Mouse (Mus musculus): ENCODE results near the gene Ppox. TPM values are rescaled to one million over a fixed set of nuclear protein-coding genes. Genes with fewer than 3 reads are reported as not detected.

Ppox gene
- polyA plus RNA-seq, 1 experiment from 2014 or later: 59.8 TPM

DNA sequence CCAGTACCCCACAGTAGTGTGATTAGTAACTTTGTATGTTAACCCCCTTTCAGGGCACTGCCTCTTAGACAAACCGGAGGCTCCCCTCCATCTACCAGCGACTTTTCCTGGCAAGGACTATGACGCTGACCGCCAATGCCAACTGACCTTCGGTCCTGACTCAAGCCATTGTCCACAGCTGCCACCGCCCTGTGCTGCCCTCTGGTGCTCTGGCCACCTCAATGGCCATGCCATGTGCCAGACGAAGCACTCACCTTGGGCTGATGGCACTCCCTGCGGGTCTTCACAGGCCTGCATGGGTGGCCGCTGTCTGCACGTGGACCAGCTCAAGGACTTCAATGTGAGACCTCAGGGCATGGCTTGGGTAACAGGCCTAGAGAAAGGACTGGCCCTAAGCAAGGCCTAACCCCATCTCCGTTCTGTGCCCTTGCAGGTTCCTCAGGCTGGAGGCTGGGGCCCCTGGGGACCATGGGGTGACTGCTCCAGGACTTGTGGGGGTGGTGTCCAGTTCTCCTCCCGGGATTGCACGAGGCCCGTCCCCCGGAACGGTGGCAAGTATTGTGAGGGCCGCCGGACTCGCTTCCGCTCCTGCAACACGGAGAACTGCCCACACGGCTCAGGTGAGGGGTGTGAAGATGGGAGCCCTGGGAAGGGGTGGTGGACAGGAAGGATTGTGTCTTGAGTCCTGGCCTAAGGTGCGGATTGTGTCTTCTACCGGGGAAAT is 24.7 kb downstream of the Ppox start:
- no peaks in the 10 kb centered on the region for H3K9me3 ChIP-seq
- H3K4me3 ChIP-seq: no peak overlapping the region
- no peaks in the 10 kb centered on the region for H3K27me3 ChIP-seq (ENCODE audit: insufficient read depth, poor library complexity, severe bottlenecking)
- no peak for DNase-seq (ENCODE audit: low spot score)
- H3K27ac ChIP-seq: no peak overlapping the region
- 88% methylated on average over 24 of the region's 24 CpGs for WGBS
- H3K4me1 ChIP-seq: peaks cover 27% of the 10 kb centered on the region
- peaks cover 4% of the 10 kb centered on the region; the same call in 1 of the 2 replicates for H3K36me3 ChIP-seq

DNA sequence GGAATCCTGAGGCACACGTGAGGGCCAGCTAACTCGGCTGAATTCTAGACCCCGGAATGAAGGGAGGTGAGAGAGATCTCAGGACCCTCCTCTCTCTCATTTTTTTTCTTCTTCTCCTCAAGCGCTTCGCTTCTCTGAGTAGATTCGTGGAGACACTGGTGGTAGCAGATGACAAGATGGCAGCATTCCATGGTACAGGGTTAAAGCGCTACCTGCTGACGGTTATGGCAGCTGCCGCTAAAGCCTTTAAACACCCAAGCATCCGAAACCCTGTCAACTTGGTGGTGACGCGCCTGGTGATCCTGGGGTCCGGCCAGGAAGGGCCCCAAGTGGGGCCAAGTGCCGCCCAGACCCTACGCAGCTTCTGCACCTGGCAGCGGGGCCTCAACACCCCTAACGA is 28.6 kb downstream of the Ppox start:
- DNase-seq (ENCODE audit: low spot score): no peak
- Histone ChIP-seq H3K9me3 (no peaks in the 10 kb centered on the region), H3K27ac (peak overlapping the region; percentile 82), H3K36me3 (peaks cover 4% of the 10 kb centered on the region; the same call in 1 of the 2 replicates), H3K4me1 (peaks cover 51% of the 10 kb centered on the region), H3K27me3 (ENCODE audit: insufficient read depth, poor library complexity, severe bottlenecking) (0 out of 2 replicates have a peak, but pooled peaks cover 7% of the 10 kb centered on the region), H3K4me3 (peak overlapping the region; percentile 49; the same call in 1 of the 2 replicates)
- WGBS: 53% methylated on average over 17 of the region's 17 CpGs

- H3K27ac ChIP-seq: peak overlapping the region; percentile 82
- 11% methylated on average over 13 of the region's 13 CpGs for WGBS
- DNase-seq (ENCODE audit: low spot score): no peak
- H3K4me1 ChIP-seq: peaks cover 57% of the 10 kb centered on the region
- peaks cover 4% of the 10 kb centered on the region; the same call in 1 of the 2 replicates for H3K36me3 ChIP-seq
- H3K27me3 ChIP-seq (ENCODE audit: insufficient read depth, poor library complexity, severe bottlenecking): 0 out of 2 replicates have a peak, but pooled peaks cover 7% of the 10 kb centered on the region
- H3K9me3 ChIP-seq: no peaks in the 10 kb centered on the region
- peak overlapping the region; percentile 49 for H3K4me3 ChIP-seq
Measured at GRCm38 (mm10) chr1:171251594-171252324, 29.2 kb downstream of the Ppox start.

DNA sequence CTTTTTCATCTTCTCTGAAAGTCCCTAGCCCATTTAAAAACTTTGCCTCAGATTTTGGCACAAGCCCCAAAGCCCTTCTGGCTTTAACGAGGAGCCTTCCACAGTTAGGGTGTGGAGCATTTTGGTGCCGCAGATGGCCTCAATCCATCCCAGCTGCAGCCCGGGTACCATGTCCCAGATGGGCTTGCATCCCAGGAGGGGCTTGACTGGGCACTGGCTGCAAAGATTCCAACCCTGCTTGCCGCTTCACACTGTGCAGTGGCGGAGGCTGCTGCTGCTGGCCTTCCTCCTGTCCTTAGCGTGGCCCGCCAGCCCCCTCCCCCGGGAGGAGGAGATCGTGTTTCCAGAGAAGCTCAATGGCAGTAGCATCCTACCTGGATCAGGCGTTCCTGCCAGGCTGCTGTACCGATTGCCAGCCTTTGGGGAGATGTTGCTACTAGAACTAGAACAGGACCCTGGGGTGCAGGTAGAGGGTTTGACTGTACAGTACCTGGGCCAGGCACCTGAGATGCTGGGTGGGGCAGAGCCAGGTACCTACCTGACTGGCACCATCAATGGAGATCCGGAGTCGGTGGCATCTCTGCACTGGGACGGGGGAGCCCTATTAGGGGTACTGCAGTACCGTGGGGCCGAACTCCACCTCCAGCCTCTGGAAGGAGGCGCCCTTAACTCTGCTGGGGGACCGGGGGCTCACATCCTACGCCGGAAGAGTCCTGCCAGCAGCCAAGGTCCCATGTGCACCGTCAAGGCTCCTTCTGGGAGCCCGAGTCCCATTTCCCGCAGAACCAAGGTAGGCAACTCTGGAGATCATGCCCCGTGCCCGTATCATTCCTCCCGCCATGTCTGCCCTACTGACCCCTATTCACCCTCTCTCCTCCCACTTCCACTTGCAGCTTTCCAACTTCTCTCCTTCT is 30.0 kb downstream of the Ppox start, which contains the start of gene Ndufs2:
TSS of gene Ndufs2 (minus strand) at position 709 of the 914 bp plus-strand sequence.
- DNase-seq (ENCODE audit: low spot score): no peak
- WGBS: 19% methylated on average over 26 of the region's 26 CpGs
- peak within 1 kb of the TSS; percentile 49 for H3K4me3 ChIP-seq

GRCm38 (mm10) chr1:171249913-171250600 is 30.9 kb downstream of the Ppox start, which contains the start of gene Adamts4:
Gene Adamts4 (plus strand): TSS chr1:171250421.
- Histone ChIP-seq H3K27me3 (ENCODE audit: insufficient read depth, poor library complexity, severe bottlenecking) (0 out of 2 replicates have a peak, but pooled peaks cover 7% of the 10 kb centered on the region), H3K36me3 (peaks cover 10% of the 10 kb centered on the region), H3K27ac (peak within 1 kb of the TSS; percentile 98), H3K4me3 (peak within 1 kb of the TSS; percentile 49), H3K9me3 (no peaks in the 10 kb centered on the region), H3K4me1 (peaks cover 68% of the 10 kb centered on the region)
- 20% methylated on average over 5 of the region's 5 CpGs for whole genome bisulfite sequencing
- DNase-seq (ENCODE audit: low spot score): no peak

More for the DNA sequence above, 30.0 kb downstream of the Ppox start, which contains the start of gene Ndufs2:
- 0 out of 2 replicates have a peak, but pooled peaks cover 7% of the 10 kb centered on the region for H3K27me3 ChIP-seq (ENCODE audit: insufficient read depth, poor library complexity, severe bottlenecking)
- peaks cover 63% of the 10 kb centered on the region for H3K4me1 ChIP-seq
- peak within 1 kb of the TSS; percentile 82 for H3K27ac ChIP-seq
- H3K9me3 ChIP-seq: no peaks in the 10 kb centered on the region
- H3K36me3 ChIP-seq: peaks cover 4% of the 10 kb centered on the region; the same call in 1 of the 2 replicates

GRCm38 (mm10) chr1:171248386-171249226 is 32.4 kb downstream of the Ppox start:
- H3K4me3 ChIP-seq: peak overlapping the region; percentile 89; the same call in 1 of the 2 replicates
- peaks cover 68% of the 10 kb centered on the region for H3K4me1 ChIP-seq
- H3K27me3 ChIP-seq (ENCODE audit: insufficient read depth, poor library complexity, severe bottlenecking): 0 out of 2 replicates have a peak, but pooled peaks cover 7% of the 10 kb centered on the region
- H3K36me3 ChIP-seq: peaks cover 19% of the 10 kb centered on the region
- no peaks in the 10 kb centered on the region for H3K9me3 ChIP-seq
- H3K27ac ChIP-seq: peak overlapping the region; percentile 98
- 25% methylated on average over 3 of the region's 3 CpGs for WGBS
- no peak for DNase-seq (ENCODE audit: low spot score)

GRCm38 (mm10) chr1:171247916-171248315 is 33.1 kb downstream of the Ppox start:
- Histone ChIP-seq H3K4me3 (peak overlapping the region; percentile 89), H3K27me3 (ENCODE audit: insufficient read depth, poor library complexity, severe bottlenecking) (0 out of 2 replicates have a peak, but pooled peaks cover 7% of the 10 kb centered on the region), H3K36me3 (peaks cover 26% of the 10 kb centered on the region), H3K27ac (peak overlapping the region; percentile 98), H3K4me1 (peaks cover 68% of the 10 kb centered on the region), H3K9me3 (no peaks in the 10 kb centered on the region)
- 17% methylated on average over 4 of the region's 4 CpGs for WGBS
- no peak for DNase-seq (ENCODE audit: low spot score)

DNA sequence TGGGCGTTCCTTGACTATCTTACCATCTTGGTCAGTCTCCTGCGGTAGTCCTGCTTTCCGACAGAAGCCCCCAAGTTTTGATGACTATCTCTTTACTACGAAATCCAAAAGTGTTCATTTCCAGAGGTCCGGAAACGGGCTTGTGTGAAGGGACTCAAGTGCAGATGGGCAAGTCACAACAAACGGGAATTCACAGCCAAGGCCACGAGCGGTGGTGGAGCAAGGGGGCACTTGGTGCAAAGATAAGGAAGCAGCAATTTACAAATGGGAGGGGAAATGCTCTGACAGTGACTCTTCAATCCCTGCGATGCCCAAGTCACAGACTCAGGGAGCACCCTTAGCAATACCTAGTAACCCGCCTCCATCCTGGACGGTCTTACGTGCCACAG is 33.5 kb downstream of the Ppox start:
- Histone ChIP-seq H3K4me1 (peaks cover 63% of the 10 kb centered on the region), H3K4me3 (peak overlapping the region; percentile 89), H3K27ac (peak overlapping the region; percentile 98), H3K9me3 (no peaks in the 10 kb centered on the region), H3K27me3 (ENCODE audit: insufficient read depth, poor library complexity, severe bottlenecking) (0 out of 2 replicates have a peak, but pooled peaks cover 7% of the 10 kb centered on the region), H3K36me3 (peaks cover 31% of the 10 kb centered on the region)
- no peak for DNase-seq (ENCODE audit: low spot score)
- WGBS: 8% methylated on average over 13 of the region's 13 CpGs

- Histone ChIP-seq H3K27ac (peak overlapping the region; percentile 98), H3K4me1 (peaks cover 57% of the 10 kb centered on the region)
Measured at GRCm38 (mm10) chr1:171246709-171247452, 34.1 kb downstream of the Ppox start.

DNA sequence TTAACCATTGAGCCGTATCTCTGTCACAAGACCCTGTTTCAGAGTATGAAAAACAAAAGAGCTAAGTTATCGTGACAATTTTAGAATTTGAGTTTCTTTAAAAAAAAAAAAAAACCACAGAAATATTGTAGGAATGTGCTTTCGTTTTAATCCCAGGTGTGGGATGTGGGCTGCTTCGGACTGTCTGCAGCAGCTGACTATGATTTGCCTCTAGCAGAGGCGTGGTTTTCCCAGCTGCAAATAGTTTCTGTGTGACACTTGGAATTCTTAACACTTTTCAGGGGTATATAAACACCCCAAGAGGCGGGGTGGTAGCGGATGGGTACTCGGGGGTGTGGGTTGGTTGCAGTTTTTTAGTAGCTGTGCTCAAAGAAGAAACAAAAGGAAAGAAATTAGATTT is 35.6 kb downstream of the Ppox start:
- Histone ChIP-seq H3K36me3 (peaks cover 51% of the 10 kb centered on the region), H3K4me1 (peaks cover 42% of the 10 kb centered on the region), H3K27me3 (ENCODE audit: insufficient read depth, poor library complexity, severe bottlenecking) (no peaks in the 10 kb centered on the region), H3K9me3 (no peaks in the 10 kb centered on the region), H3K4me3 (no peak overlapping the region), H3K27ac (no peak overlapping the region)
- DNase-seq (ENCODE audit: low spot score): no peak
- WGBS: 86% methylated on average over 8 of the region's 8 CpGs

More at GRCm38 (mm10) chr1:171246709-171247452, 34.1 kb downstream of the Ppox start:
- Histone ChIP-seq H3K9me3 (no peaks in the 10 kb centered on the region), H3K27me3 (ENCODE audit: insufficient read depth, poor library complexity, severe bottlenecking) (0 out of 2 replicates have a peak, but pooled peaks cover 7% of the 10 kb centered on the region), H3K4me3 (peak overlapping the region; percentile 89), H3K36me3 (peaks cover 36% of the 10 kb centered on the region)
- WGBS: under 1% methylated on average over 41 of the region's 41 CpGs
- DNase-seq (ENCODE audit: low spot score): peak; percentile 99

Measured in heart, embryonic 10.5 days (tissue).